Mouse (Mus musculus): Measurements from ENCODE around the gene Denr.

Denr gene

GRCm38 (mm10) chr5:123960129-123960528 lies 53.2 kb downstream of the Denr start:
- in situ Hi-C loops (cut with MboI; ENCODE audit: low pct_unique_long_range_greater_than_20kb in 1 of 2, low sequenced_read_pairs in 2 of 2, unreplicated experiment in 1 of 2) = no loop called here

- in situ Hi-C loops (cut with MboI; ENCODE audit: low pct_unique_long_range_greater_than_20kb in 1 of 2, low sequenced_read_pairs in 2 of 2, unreplicated experiment in 1 of 2) = no loop called here
Measured at GRCm38 (mm10) chr5:123961046-123961445, 54.1 kb downstream of the Denr start.

GRCm38 (mm10) chr5:123964208-123964607 lies 57.2 kb downstream of the Denr start:
- in situ Hi-C loops (cut with MboI; ENCODE audit: low pct_unique_long_range_greater_than_20kb in 1 of 2, low sequenced_read_pairs in 2 of 2, unreplicated experiment in 1 of 2) = no loop called here

GRCm38 (mm10) chr5:123966759-123967158 lies 59.8 kb downstream of the Denr start:
- in situ Hi-C loops (cut with MboI; ENCODE audit: low pct_unique_long_range_greater_than_20kb in 1 of 2, low sequenced_read_pairs in 2 of 2, unreplicated experiment in 1 of 2) = no loop called here

- in situ Hi-C loops (cut with MboI; ENCODE audit: low pct_unique_long_range_greater_than_20kb in 1 of 2, low sequenced_read_pairs in 2 of 2, unreplicated experiment in 1 of 2) = no loop called here
Measured at GRCm38 (mm10) chr5:123968468-123968867, 61.5 kb downstream of the Denr start.

GRCm38 (mm10) chr5:123969216-123969615 lies 62.2 kb downstream of the Denr start:
- in situ Hi-C loops (cut with MboI; ENCODE audit: low pct_unique_long_range_greater_than_20kb in 1 of 2, low sequenced_read_pairs in 2 of 2, unreplicated experiment in 1 of 2) = no loop called here

GRCm38 (mm10) chr5:123970576-123970975 lies 63.6 kb downstream of the Denr start:
- in situ Hi-C loops (cut with MboI; ENCODE audit: low pct_unique_long_range_greater_than_20kb in 1 of 2, low sequenced_read_pairs in 2 of 2, unreplicated experiment in 1 of 2) = no loop called here

- in situ Hi-C loops (cut with MboI; ENCODE audit: low pct_unique_long_range_greater_than_20kb in 1 of 2, low sequenced_read_pairs in 2 of 2, unreplicated experiment in 1 of 2) = no loop called here
Measured at GRCm38 (mm10) chr5:123972453-123972852, 65.5 kb downstream of the Denr start.

GRCm38 (mm10) chr5:123973299-123974178 lies 66.6 kb downstream of the Denr start, which contains the start of gene Hip1r:
Gene Hip1r (plus strand): TSS chr5:123973628.
- in situ Hi-C loops (cut with MboI; ENCODE audit: low pct_unique_long_range_greater_than_20kb in 1 of 2, low sequenced_read_pairs in 2 of 2, unreplicated experiment in 1 of 2) = no loop called here

- in situ Hi-C loops (cut with MboI; ENCODE audit: low pct_unique_long_range_greater_than_20kb in 1 of 2, low sequenced_read_pairs in 2 of 2, unreplicated experiment in 1 of 2) = no loop called here
Measured at GRCm38 (mm10) chr5:123974179-123974485, 67.2 kb downstream of the Denr start.

GRCm38 (mm10) chr5:123974616-123975111 lies 67.7 kb downstream of the Denr start:
- in situ Hi-C loops (cut with MboI; ENCODE audit: low pct_unique_long_range_greater_than_20kb in 1 of 2, low sequenced_read_pairs in 2 of 2, unreplicated experiment in 1 of 2) = no loop called here

- in situ Hi-C loops (cut with MboI; ENCODE audit: low pct_unique_long_range_greater_than_20kb in 1 of 2, low sequenced_read_pairs in 2 of 2, unreplicated experiment in 1 of 2) = no loop called here
Measured at GRCm38 (mm10) chr5:123975668-123976180, 68.7 kb downstream of the Denr start.

- in situ Hi-C loops (cut with MboI; ENCODE audit: low pct_unique_long_range_greater_than_20kb in 1 of 2, low sequenced_read_pairs in 2 of 2, unreplicated experiment in 1 of 2) = no loop called here
Measured at GRCm38 (mm10) chr5:123977231-123977630, 70.3 kb downstream of the Denr start.

- in situ Hi-C loops (cut with MboI; ENCODE audit: low pct_unique_long_range_greater_than_20kb in 1 of 2, low sequenced_read_pairs in 2 of 2, unreplicated experiment in 1 of 2) = no loop called here
Measured at GRCm38 (mm10) chr5:123978131-123978530, 71.2 kb downstream of the Denr start.
